Mouse (Mus musculus) CH12.LX (cell line): ENCODE results near the gene Zfp663.

Source experiments
- CTCF ChIP-seq, 2 experiments: IDR thresholded peaks in 1 of 2; conservative IDR thresholded peaks in 1 of 2; 2 replicates each; pipeline ENCODE4 v1.5.1; 2011 to 2012; ENCODE audit warnings: low read depth in 2 of 2, low read length in 2 of 2, improper control_type of control experiment in 1 of 2, inconsistent platforms in 1 of 2, mild to moderate bottlenecking in 1 of 2, moderate library complexity in 1 of 2
- E2F4 ChIP-seq: IDR thresholded peaks from 2 replicates; pipeline ENCODE4 v1.6.1; 2011; ENCODE audit warnings: low read depth, low read length, improper control_type of control experiment; ENCODE audit not compliant: insufficient replicate concordance
- SIN3A ChIP-seq: IDR thresholded peaks from 2 replicates; pipeline ENCODE4 v1.6.1; 2012; ENCODE audit warnings: low read length, improper control_type of control experiment, inconsistent platforms
- SMC3 ChIP-seq: IDR thresholded peaks from 2 replicates; pipeline ENCODE4 v1.6.1; 2011; ENCODE audit warnings: low read depth, low read length, improper control_type of control experiment
- ZMIZ1 ChIP-seq: IDR thresholded peaks from 2 replicates; pipeline ENCODE4 v1.6.1; 2012; ENCODE audit warnings: low read depth, mild to moderate bottlenecking, inconsistent platforms, low read length, improper control_type of control experiment

GRCm38 (mm10) chr2:165326304-165327190 lies 42.0 kb downstream of the Zfp663 start, which contains the start of gene Elmo2:
- TF ChIP-seq CTCF (conservative IDR thresholded peaks at IDR 0.05 in 1 of 2, IDR thresholded peaks at IDR 0.05 in 1 of 2; ENCODE audit: low read depth in 2 of 2, low read length in 2 of 2): no peak
- TF ChIP-seq SIN3A: peak; percentile 46
- peak; percentile 61 for TF ChIP-seq ZMIZ1
- peak; percentile 64; the same call in 1 of the 2 replicates for TF ChIP-seq E2F4
- TF ChIP-seq SMC3: no peak
